Mouse (Mus musculus): Measurements from ENCODE around the gene Pde8b.

GRCm38 (mm10) chr13:95172346-95172745, 77.8 kb downstream of the Pde8b start:
- no peak for TF ChIP-seq POLR2A (IDR thresholded peaks at IDR 0.05; ENCODE audit: borderline replicate concordance, insufficient read depth, low read length)
- no peak for TF ChIP-seq CTCF (IDR thresholded peaks at IDR 0.05; ENCODE audit: borderline replicate concordance, insufficient read depth, low read depth, low read length)
